Mouse (Mus musculus) C2C12 (cell line): ENCODE results near the gene Pcdh9. TPM values are rescaled to one million over a fixed set of nuclear protein-coding genes. Genes with fewer than 3 reads are reported as not detected.

Source experiments
- H3K27me3 ChIP-seq: one replicate; pipeline ENCODE4 v1.6.1; 2011; ENCODE audit not compliant: control insufficient read depth, insufficient read depth, insufficient read length
- H3K36me3 ChIP-seq: one replicate; pipeline ENCODE4 v1.6.1; 2011; ENCODE audit not compliant: control insufficient read depth, insufficient read depth
- H3K4me3 ChIP-seq: one replicate; pipeline ENCODE4 v1.5.1; 2011; ENCODE audit warnings: mild to moderate bottlenecking, control low read depth; ENCODE audit not compliant: poor library complexity, insufficient read depth, severe bottlenecking
- H3K79me2 ChIP-seq: one replicate; pipeline ENCODE4 v1.6.1; 2011; ENCODE audit not compliant: control insufficient read depth, insufficient read depth
- H3K79me3 ChIP-seq: one replicate; pipeline ENCODE4 v1.6.1; 2011; ENCODE audit warnings: low read depth, control low read depth
- H3ac ChIP-seq: one replicate; pipeline ENCODE3; 2011; ENCODE audit warnings: low read depth; ENCODE audit not compliant: control insufficient read depth, insufficient read length
- CEBPB ChIP-seq: IDR thresholded peaks from one replicate; pipeline ENCODE4 v1.6.1; 2011; ENCODE audit warnings: low read depth, mild to moderate bottlenecking, control low read depth, moderate library complexity
- CTCF ChIP-seq: IDR thresholded peaks from one replicate; pipeline ENCODE4 v1.5.1; 2011; ENCODE audit not compliant: control insufficient read depth, insufficient read depth, insufficient read length
- FOSL1 ChIP-seq: IDR thresholded peaks from one replicate; pipeline ENCODE4 v1.8.0; 2011; ENCODE audit warnings: mild to moderate bottlenecking, low read length; ENCODE audit not compliant: poor library complexity, insufficient read depth, severe bottlenecking
- MAX ChIP-seq: IDR thresholded peaks from one replicate; pipeline ENCODE4 v1.6.1; 2011; ENCODE audit warnings: mild to moderate bottlenecking, control low read depth
- MYOD1 ChIP-seq: IDR thresholded peaks from one replicate; pipeline ENCODE4 v1.6.1; 2011; ENCODE audit warnings: low read depth; ENCODE audit not compliant: control insufficient read depth, insufficient read length
- MYOG ChIP-seq: IDR thresholded peaks from one replicate; pipeline ENCODE4 v1.6.1; 2011; ENCODE audit not compliant: control insufficient read depth, insufficient read length; ENCODE audit errors: extremely low read depth
- USF1 ChIP-seq: IDR thresholded peaks from one replicate; pipeline ENCODE4 v1.6.1; 2011; ENCODE audit warnings: low read depth, mild to moderate bottlenecking, control low read depth, moderate library complexity
- polyA plus RNA-seq: library from polyadenylated mRNA; unstranded; fragments of >200 nt; fragmentation: generic; extraction: Trizol; gene quantifications from one replicate; pipeline ENCODE4 v1.2.1, GENCODE M21; 2012; ENCODE audit warnings: missing spikeins

Gene Pcdh9
- polyA plus RNA-seq, 1 experiment: not detected

- Histone ChIP-seq H3K27me3 (no peaks in the 10 kb centered on the region), H3K79me2 (no peaks in the 10 kb centered on the region), H3K4me3 (no peak overlapping the region), H3ac (no peak overlapping the region), H3K36me3 (no peaks in the 10 kb centered on the region), H3K79me3 (no peaks in the 10 kb centered on the region)
- no peak for TF ChIP-seq CEBPB
- no peak for TF ChIP-seq CTCF
- no peak for TF ChIP-seq MAX
- TF ChIP-seq MYOD1: no peak
- no peak for TF ChIP-seq USF1
- TF ChIP-seq FOSL1: no peak
- no peak for TF ChIP-seq MYOG
Measured at GRCm38 (mm10) chr14:93627241-93627640, 263.2 kb downstream of the Pcdh9 start.

- TF ChIP-seq CTCF: no peak
- TF ChIP-seq USF1: no peak
- TF ChIP-seq CEBPB: no peak
- TF ChIP-seq MYOG: no peak
- TF ChIP-seq MAX: no peak
- no peak for TF ChIP-seq MYOD1
- TF ChIP-seq FOSL1: no peak
- Histone ChIP-seq H3K27me3 (no peaks in the 10 kb centered on the region), H3K4me3 (no peak overlapping the region), H3K79me3 (no peaks in the 10 kb centered on the region), H3ac (no peak overlapping the region), H3K36me3 (no peaks in the 10 kb centered on the region), H3K79me2 (no peaks in the 10 kb centered on the region)
Measured at GRCm38 (mm10) chr14:93624144-93624543, 266.3 kb downstream of the Pcdh9 start.

GRCm38 (mm10) chr14:93621211-93621610 lies 269.3 kb downstream of the Pcdh9 start:
- Histone ChIP-seq H3K79me2 (no peaks in the 10 kb centered on the region), H3ac (no peak overlapping the region), H3K27me3 (no peaks in the 10 kb centered on the region), H3K36me3 (no peaks in the 10 kb centered on the region), H3K4me3 (no peak overlapping the region), H3K79me3 (no peaks in the 10 kb centered on the region)
- no peak for TF ChIP-seq MYOG
- no peak for TF ChIP-seq CEBPB

GRCm38 (mm10) chr14:93607546-93607945 lies 282.9 kb downstream of the Pcdh9 start:
- H3K36me3 ChIP-seq: no peaks in the 10 kb centered on the region
- TF ChIP-seq FOSL1: no peak
- no peak for TF ChIP-seq MYOD1
- TF ChIP-seq CTCF: no peak
- no peak for TF ChIP-seq USF1
- no peak for TF ChIP-seq MAX
- TF ChIP-seq MYOG: no peak
- TF ChIP-seq CEBPB: no peak

GRCm38 (mm10) chr14:93599997-93600396 lies 290.5 kb downstream of the Pcdh9 start:
- no peak for TF ChIP-seq FOSL1
- no peak for TF ChIP-seq USF1
- TF ChIP-seq CTCF: no peak
- TF ChIP-seq CEBPB: no peak
- no peak for TF ChIP-seq MYOG
- TF ChIP-seq MAX: no peak
- no peak for TF ChIP-seq MYOD1
- Histone ChIP-seq H3K4me3 (no peak overlapping the region), H3K36me3 (no peaks in the 10 kb centered on the region), H3K27me3 (no peaks in the 10 kb centered on the region), H3ac (no peak overlapping the region), H3K79me2 (no peaks in the 10 kb centered on the region), H3K79me3 (no peaks in the 10 kb centered on the region)

More at GRCm38 (mm10) chr14:93607546-93607945, 282.9 kb downstream of the Pcdh9 start:
- Histone ChIP-seq H3K27me3 (no peaks in the 10 kb centered on the region), H3K4me3 (no peak overlapping the region), H3K79me2 (no peaks in the 10 kb centered on the region), H3K79me3 (no peaks in the 10 kb centered on the region), H3ac (no peak overlapping the region)

- TF ChIP-seq FOSL1 (no peak), MYOD1 (no peak), MAX (no peak), CTCF (no peak)
- no peaks in the 10 kb centered on the region for H3K36me3 ChIP-seq
- H3K27me3 ChIP-seq: no peaks in the 10 kb centered on the region
- no peaks in the 10 kb centered on the region for H3K79me3 ChIP-seq
- no peak overlapping the region for H3ac ChIP-seq
- H3K79me2 ChIP-seq: no peaks in the 10 kb centered on the region
- no peak overlapping the region for H3K4me3 ChIP-seq
Measured at GRCm38 (mm10) chr14:93585432-93586024, 305.0 kb downstream of the Pcdh9 start.
